Mouse (Mus musculus) ES-E14 (cell line): ENCODE results near the gene Serinc5. TPM values are rescaled to one million over a fixed set of nuclear protein-coding genes. Genes with fewer than 3 reads are reported as not detected.
A peak's percentile ranks its signal among the peaks of the same experiment; 100 is the strongest.

Source experiments
- DNase-seq: peaks from one replicate; pipeline ENCODE4 v3.0.0-alpha.2; 2013; ENCODE audit warnings: low read depth, low spot score
- H3K27ac ChIP-seq: 2 replicates; pipeline ENCODE4 v1.5.1; 2012; ENCODE audit warnings: low read depth, mild to moderate bottlenecking, low read length, moderate library complexity, mixed read lengths; ENCODE audit not compliant: poor library complexity, insufficient read depth, severe bottlenecking
- H3K36me3 ChIP-seq: 2 replicates; pipeline ENCODE4 v1.6.1; 2012; ENCODE audit warnings: mild to moderate bottlenecking, low read length, moderate library complexity, mixed read lengths; ENCODE audit not compliant: control insufficient read depth, poor library complexity, insufficient read depth, severe bottlenecking
- H3K4me1 ChIP-seq, 2 experiments: fragments of 150-350 bp in 1 of 2; sonication (generic) in 1 of 2; 2 replicates each; pipeline ENCODE4 v1.6.1; 2012; ENCODE audit warnings: low read length in 2 of 2, mild to moderate bottlenecking in 1 of 2, mixed read lengths in 1 of 2; ENCODE audit not compliant: control insufficient read depth in 2 of 2, insufficient read depth in 2 of 2, poor library complexity in 1 of 2
- H3K4me3 ChIP-seq, 2 experiments: fragments of 150-350 bp in 1 of 2; sonication (generic) in 1 of 2; 2 replicates each; pipeline ENCODE4 v1.5.1; 2012; ENCODE audit warnings: low read length in 2 of 2, low read depth in 1 of 2, mild to moderate bottlenecking in 1 of 2, mixed read lengths in 1 of 2; ENCODE audit not compliant: insufficient read depth in 1 of 2, poor library complexity in 1 of 2, severe bottlenecking in 1 of 2
- H3K9ac ChIP-seq: 2 replicates; pipeline ENCODE4 v1.6.1; 2012; ENCODE audit warnings: low read depth, mild to moderate bottlenecking, low read length, mixed read lengths; ENCODE audit not compliant: poor library complexity, insufficient read depth, severe bottlenecking
- H3K9me3 ChIP-seq: fragments of 150-350 bp; sonication (generic); 2 replicates; pipeline ENCODE4 v1.6.1; 2012; ENCODE audit warnings: low read depth, mild to moderate bottlenecking, low read length; ENCODE audit not compliant: control insufficient read depth, insufficient read depth
- CHD2 ChIP-seq: IDR thresholded peaks from 2 replicates; pipeline ENCODE4 v1.6.1; 2014; ENCODE audit warnings: mild to moderate bottlenecking, low read depth, low read length, inconsistent platforms
- HCFC1 ChIP-seq: IDR thresholded peaks from 2 replicates; pipeline ENCODE4 v1.6.1; 2012; ENCODE audit warnings: low read length, inconsistent platforms, borderline replicate concordance; ENCODE audit not compliant: insufficient read depth
- MAFK ChIP-seq: IDR thresholded peaks from 2 replicates; pipeline ENCODE4 v1.6.1; 2014; ENCODE audit warnings: mild to moderate bottlenecking, low read depth, low read length, inconsistent platforms; ENCODE audit not compliant: insufficient read depth
- ZC3H11A ChIP-seq: IDR thresholded peaks from 2 replicates; pipeline ENCODE4 v1.6.1; 2012; ENCODE audit warnings: low read depth, mild to moderate bottlenecking, inconsistent platforms, low read length, borderline replicate concordance
- ZNF384 ChIP-seq: IDR thresholded peaks from 2 replicates; pipeline ENCODE4 v1.6.1; 2012; ENCODE audit warnings: low read depth, low read length, inconsistent platforms
- in situ Hi-C, 2 experiments: fragments of 600-800 bp; cut with MboI; formaldehyde crosslinking; loops; one replicate each; pipeline ENCODE4 v1.15.1; 2025; ENCODE audit warnings: low sequenced_read_pairs in 2 of 2, inconsistent platforms in 1 of 2; ENCODE audit not compliant: unreplicated experiment in 2 of 2
- total RNA-seq: library from RNA; depleted of rRNA; stranded (reverse); fragments of 300-350 nt; gene quantifications from 2 replicates; pipeline ENCODE4 v1.2.3, GENCODE M21; 2012

The Serinc5 gene
- total RNA-seq, 1 experiment = 14.9 TPM

- DNase-seq = no peak
- Histone ChIP-seq H3K4me1 (no peaks in the 10 kb centered on the region), H3K4me3 (no peak overlapping the region), H3K9me3 (no peaks in the 10 kb centered on the region), H3K9ac (no peak overlapping the region), H3K27ac (no peak overlapping the region), H3K36me3 (no peaks in the 10 kb centered on the region)
- TF ChIP-seq HCFC1 (no peak), ZNF384 (no peak), CHD2 (no peak), ZC3H11A (no peak), MAFK (no peak)
- in situ Hi-C loops = loop anchor here (10.0 to 25.0 kb wide), 3 partner anchors 153 to 828 kb away; partner anchors contain the start of gene Spz1 (in 2 of the 2)
Measured at GRCm38 (mm10) chr13:92739858-92740257, 129.0 kb downstream of the Serinc5 start.

GRCm38 (mm10) chr13:92740671-92741270 lies 129.9 kb downstream of the Serinc5 start:
- TF ChIP-seq HCFC1 (no peak), ZC3H11A (peak; percentile 85), CHD2 (no peak), ZNF384 (0 out of 2 replicates have a peak, but pooled peaks have one; percentile 27)
- Histone ChIP-seq H3K9ac (no peak overlapping the region), H3K4me3 (no peak overlapping the region), H3K36me3 (no peaks in the 10 kb centered on the region), H3K4me1 (no peaks in the 10 kb centered on the region), H3K9me3 (no peaks in the 10 kb centered on the region), H3K27ac (no peak overlapping the region)
- no peak for DNase-seq
- in situ Hi-C loops = loop anchor here (10.0 to 25.0 kb wide), 3 partner anchors 153 to 828 kb away; partner anchors contain the start of gene Spz1 (in 2 of the 2)

- no peak overlapping the region for H3K4me3 ChIP-seq
- H3K36me3 ChIP-seq = no peaks in the 10 kb centered on the region
- TF ChIP-seq ZNF384 (no peak), ZC3H11A (no peak), HCFC1 (no peak), CHD2 (no peak), MAFK (no peak)
- in situ Hi-C loops = loop anchor here (10.0 to 25.0 kb wide), 3 partner anchors 156 to 831 kb away; partner anchors contain the start of gene Spz1 (in 2 of the 2)
- no peaks in the 10 kb centered on the region for H3K9me3 ChIP-seq
- no peak overlapping the region for H3K27ac ChIP-seq
- H3K4me1 ChIP-seq = no peaks in the 10 kb centered on the region
- DNase-seq = no peak
- no peak overlapping the region for H3K9ac ChIP-seq
Measured at GRCm38 (mm10) chr13:92742886-92743285, 132.0 kb downstream of the Serinc5 start.

GRCm38 (mm10) chr13:92743337-92743736 lies 132.4 kb downstream of the Serinc5 start:
- H3K27ac ChIP-seq = no peak overlapping the region
- H3K9me3 ChIP-seq = no peaks in the 10 kb centered on the region
- DNase-seq = no peak
- in situ Hi-C loops = loop anchor here (10.0 to 25.0 kb wide), 3 partner anchors 156 to 831 kb away; partner anchors contain the start of gene Spz1 (in 2 of the 2)
- TF ChIP-seq ZC3H11A (no peak), MAFK (no peak), CHD2 (no peak), HCFC1 (no peak), ZNF384 (no peak)
- H3K36me3 ChIP-seq = no peaks in the 10 kb centered on the region
- H3K9ac ChIP-seq = no peak overlapping the region
- no peak overlapping the region for H3K4me3 ChIP-seq
- H3K4me1 ChIP-seq = no peaks in the 10 kb centered on the region

- Histone ChIP-seq H3K9me3 (no peaks in the 10 kb centered on the region), H3K4me3 (no peak overlapping the region), H3K9ac (no peak overlapping the region), H3K4me1 (no peaks in the 10 kb centered on the region), H3K36me3 (no peaks in the 10 kb centered on the region), H3K27ac (no peak overlapping the region)
- peak; percentile 76 for DNase-seq
- in situ Hi-C loops = no loop called here
- TF ChIP-seq CHD2 (no peak), ZC3H11A (peak; percentile 53; the same call in 1 of the 2 replicates)
Measured at GRCm38 (mm10) chr13:92750976-92751518, 140.2 kb downstream of the Serinc5 start.
